Comparison of ENCODE assay signal across 7 mouse cellular contexts in genomic region chr8:83724697-83725482, GRCm38 (mm10). TPM values are rescaled to one million over a fixed set of nuclear protein-coding genes. Genes with fewer than 3 reads are reported as not detected.
DNase-seq lines count a peak whose midpoint lies in the region; ATAC-seq lines count a peak whose summit lies in the region.

No protein-coding gene starts in this region.

- H3K36me3 ChIP-seq in limb, embryonic 12.5 days = peaks cover 83% of the 10 kb centered on the region
- peaks cover 57% of the 10 kb centered on the region for H3K36me3 ChIP-seq in midbrain, embryonic 15.5 days (replicated peaks)

- ATAC-seq in limb, embryonic 12.5 days (ENCODE audit: insufficient number of reproducible peaks, insufficient read depth, low FRiP score, low TSS enrichment, low read depth) = 0 out of 2 replicates have a peak, but pooled peaks have one; percentile 52
- ATAC-seq in midbrain, embryonic 15.5 days (replicated peaks) = peak; percentile 69

- no peaks in the 10 kb centered on the region for H3K27me3 ChIP-seq in limb, embryonic 12.5 days
- no peaks in the 10 kb centered on the region for H3K27me3 ChIP-seq in midbrain, embryonic 15.5 days (replicated peaks)

- peak; percentile 92 for DNase-seq in adrenal gland, postnatal 10 days
- peak; percentile 72 for DNase-seq in embryo, embryonic 9.5 days (ENCODE audit: extremely low spot score)
- peak; percentile 80 to 81 for DNase-seq in heart, adult 18-20 months
- DNase-seq in kidney, adult 8-10 months = peak; percentile 71 to 82
- peak; percentile 57 to 84 for DNase-seq in spleen, postnatal 10 days (ENCODE audit: low spot score in 2 of 2)

- H3K4me2 ChIP-seq in limb, embryonic 12.5 days = no peak overlapping the region
- no peak overlapping the region for H3K4me2 ChIP-seq in midbrain, embryonic 15.5 days

- 0 out of 2 replicates have a peak, but pooled peaks cover 3% of the 10 kb centered on the region for H3K4me1 ChIP-seq in limb, embryonic 12.5 days (replicated peaks)
- H3K4me1 ChIP-seq in midbrain, embryonic 15.5 days = no peaks in the 10 kb centered on the region

- no peak overlapping the region for H3K4me3 ChIP-seq in limb, embryonic 12.5 days (replicated peaks)
- no peak overlapping the region for H3K4me3 ChIP-seq in midbrain, embryonic 15.5 days

- H3K9ac ChIP-seq in limb, embryonic 12.5 days (replicated peaks) = no peak overlapping the region
- H3K9ac ChIP-seq in midbrain, embryonic 15.5 days = no peak overlapping the region

- no peak overlapping the region for H3K27ac ChIP-seq in limb, embryonic 12.5 days
- no peak overlapping the region for H3K27ac ChIP-seq in midbrain, embryonic 15.5 days

- no peaks in the 10 kb centered on the region for H3K9me3 ChIP-seq in limb, embryonic 12.5 days
- no peaks in the 10 kb centered on the region for H3K9me3 ChIP-seq in midbrain, embryonic 15.5 days

- WGBS in limb, embryonic 12.5 days = 50% methylated on average over 15 of the region's 15 CpGs
- 42% methylated on average over 15 of the region's 15 CpGs for WGBS in midbrain, embryonic 15.5 days

RNA-seq across cellular contexts. Expression of gene Ddx39, which starts 9.9 kb away (rescaled TPM):
- total RNA-seq in adrenal gland, postnatal 10 days (2021) = 10 to 100 TPM; 29.4 to 33.7 TPM
- 10 to 100 TPM; 15.2 to 15.9 TPM for total RNA-seq in heart, adult 18-20 months (2021)
- 155 and 164 TPM in 2 replicates for polyA plus RNA-seq in limb, embryonic 12.5 days (2016; fragmentation: Nextera tagmentation; extraction: Ambion mirVana)
- 107 and 113 TPM in 2 replicates for polyA plus RNA-seq in midbrain, embryonic 15.5 days (2015; fragmentation: Nextera tagmentation; extraction: Ambion mirVana)

RNA-seq across cellular contexts. Expression of gene Adgre5, which starts 16.2 kb away (rescaled TPM):
- 10 to 100 TPM; 53.8 to 63.0 TPM for total RNA-seq in adrenal gland, postnatal 10 days (2021)
- 10 to 100 TPM; 41.1 to 43.2 TPM for total RNA-seq in heart, adult 18-20 months (2021)
- polyA plus RNA-seq in limb, embryonic 12.5 days (2016; fragmentation: Nextera tagmentation; extraction: Ambion mirVana) = 24.2 and 28.0 TPM in 2 replicates
- polyA plus RNA-seq in midbrain, embryonic 15.5 days (2015; fragmentation: Nextera tagmentation; extraction: Ambion mirVana) = 10.4 and 12.3 TPM in 2 replicates

RNA-seq across cellular contexts. Expression of gene Pkn1, which starts 25.9 kb away (rescaled TPM):
- 100 to 1,000 TPM; 130 to 163 TPM for total RNA-seq in adrenal gland, postnatal 10 days (2021)
- 10 to 100 TPM; 51.1 to 52.7 TPM for total RNA-seq in heart, adult 18-20 months (2021)
- polyA plus RNA-seq in limb, embryonic 12.5 days (2016; fragmentation: Nextera tagmentation; extraction: Ambion mirVana) = 36.8 and 37.4 TPM in 2 replicates
- polyA plus RNA-seq in midbrain, embryonic 15.5 days (2015; fragmentation: Nextera tagmentation; extraction: Ambion mirVana) = 31.7 and 31.9 TPM in 2 replicates

RNA-seq across cellular contexts. Expression of gene Ptger1, which starts 58.4 kb away (rescaled TPM):
- 1 to 10 TPM in 1 of 2 experiments, under 1 TPM in 1; 0.75 to 1.4 TPM for total RNA-seq in adrenal gland, postnatal 10 days (2021)
- total RNA-seq in heart, adult 18-20 months (2021) = under 1 TPM; 0.07 to 0.41 TPM
- polyA plus RNA-seq in limb, embryonic 12.5 days (2016; fragmentation: Nextera tagmentation; extraction: Ambion mirVana) = 0.63 and 0.90 TPM in 2 replicates
- 0.92 and 1.7 TPM in 2 replicates for polyA plus RNA-seq in midbrain, embryonic 15.5 days (2015; fragmentation: Nextera tagmentation; extraction: Ambion mirVana)
